Mouse (Mus musculus) hindbrain, embryonic 14.5 days (tissue): ENCODE results near the gene Cdt1. TPM values are rescaled to one million over a fixed set of nuclear protein-coding genes. Genes with fewer than 3 reads are reported as not detected.

Experiments used
- ATAC-seq: fragments of 200-750 bp; cut with Nextera tagmentation; 2 replicates; pipeline ENCODE4 v1.8.0; 2017; ENCODE audit warnings: moderate number of reproducible peaks, mild to moderate bottlenecking, moderate TSS enrichment, moderate library complexity; ENCODE audit not compliant: low FRiP score
- DNase-seq: peaks from one replicate; pipeline ENCODE4 v3.0.0-alpha.2; 2015; ENCODE audit warnings: low spot score
- H3K27ac ChIP-seq: fragments of 300-500 bp; sonication (generic); 2 replicates; pipeline ENCODE4 v1.5.1; 2014; ENCODE audit warnings: mild to moderate bottlenecking, moderate library complexity
- H3K27me3 ChIP-seq: fragments of 300-500 bp; sonication (generic); 2 replicates; pipeline ENCODE4 v1.6.1; 2014; ENCODE audit warnings: mild to moderate bottlenecking, low read length, mixed read lengths; ENCODE audit not compliant: control insufficient read depth, insufficient read depth
- H3K36me3 ChIP-seq: fragments of 300-500 bp; sonication (generic); replicated peaks from 2 replicates; pipeline ENCODE4 v1.6.1; 2014; ENCODE audit not compliant: control insufficient read depth, insufficient read depth
- H3K4me1 ChIP-seq: fragments of 300-500 bp; sonication (generic); replicated peaks from 2 replicates; pipeline ENCODE4 v1.6.1; 2014; ENCODE audit warnings: antibody characterized with exemption, low read length, mixed read lengths; ENCODE audit not compliant: control insufficient read depth, insufficient read depth
- H3K4me2 ChIP-seq: fragments of 300-500 bp; sonication (generic); replicated peaks from 2 replicates; pipeline ENCODE4 v1.6.1; 2014; ENCODE audit warnings: mild to moderate bottlenecking, moderate library complexity
- H3K4me3 ChIP-seq: fragments of 300-500 bp; sonication (generic); replicated peaks from 2 replicates; pipeline ENCODE4 v1.5.1; 2014; ENCODE audit warnings: mild to moderate bottlenecking, low read length
- H3K9ac ChIP-seq: fragments of 300-500 bp; sonication (generic); 2 replicates; pipeline ENCODE4 v1.6.1; 2014
- H3K9me3 ChIP-seq: fragments of 300-500 bp; sonication (generic); 2 replicates; pipeline ENCODE4 v1.6.1; 2016; ENCODE audit warnings: low read length; ENCODE audit not compliant: control insufficient read depth
- WGBS: fragments of 180-500 bp; shearing (Covaris S2); extraction: QIAGEN DNeasy Blood & Tissue Kit; methylation state at CpG from one replicate; pipeline ENCODE4 v1.1.7; 2014; 5-methylcytosine and 5-hydroxymethylcytosine counted together
- polyA plus RNA-seq: library from polyadenylated mRNA; unstranded; fragments of >200 nt; fragmentation: Nextera tagmentation; extraction: Ambion mirVana; gene quantifications from 2 replicates; pipeline ENCODE4 v1.2.1, GENCODE M21; 2014

The Cdt1 gene
- polyA plus RNA-seq, 1 experiment from 2014 or later, result 6.2 TPM

DNA sequence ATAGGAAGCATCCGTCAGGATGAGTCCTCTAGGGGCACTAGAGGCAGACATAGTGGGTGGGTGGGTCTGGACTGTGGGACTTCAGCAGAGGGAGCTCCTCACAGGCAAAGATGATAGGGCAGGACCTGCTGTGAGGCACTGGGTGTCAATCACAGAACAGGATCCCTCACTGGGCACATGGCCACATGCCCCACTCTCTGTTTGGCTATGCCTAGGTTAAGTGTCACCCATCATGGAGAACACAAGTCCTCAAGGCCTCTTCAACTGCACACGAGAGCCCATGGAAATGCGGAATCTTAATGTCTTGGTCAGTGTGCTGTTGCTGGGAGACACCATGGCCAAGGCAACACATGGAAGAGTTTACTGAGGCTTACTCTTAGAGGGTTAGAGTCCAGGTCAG lies 39.9 kb upstream of the Cdt1 start:
- no peak for DNase-seq
- WGBS, result 96% methylated on average over 3 of the region's 3 CpGs

DNA sequence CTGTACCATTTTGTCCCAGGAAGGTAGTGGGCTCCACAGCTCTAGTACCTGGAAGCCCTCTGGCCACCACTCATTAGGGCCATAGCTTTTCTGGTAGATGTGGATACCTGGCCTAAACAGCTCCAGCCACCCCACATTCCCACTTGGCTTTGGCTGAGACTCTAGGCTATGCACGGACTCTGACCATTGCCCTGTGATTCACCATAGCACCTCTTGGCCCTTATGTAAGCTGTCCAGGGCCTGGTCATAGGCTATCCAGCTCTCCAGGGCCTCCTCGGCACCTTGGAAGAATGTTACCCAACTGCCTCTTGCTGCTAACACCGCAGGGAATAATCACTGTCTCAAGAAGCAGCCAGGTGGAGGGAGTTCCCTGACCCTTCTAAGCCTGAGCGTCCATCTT lies 38.7 kb upstream of the Cdt1 start:
- WGBS, result 90% methylated on average over 4 of the region's 4 CpGs
- H3K9me3 ChIP-seq, result no peaks in the 10 kb centered on the region
- H3K27me3 ChIP-seq, result no peaks in the 10 kb centered on the region
- no peaks in the 10 kb centered on the region for H3K36me3 ChIP-seq
- no peak overlapping the region for H3K4me3 ChIP-seq
- DNase-seq (no peak), ATAC-seq (no peak)
- H3K27ac ChIP-seq, result no peak overlapping the region
- H3K4me2 ChIP-seq, result no peak overlapping the region
- peaks cover 12% of the 10 kb centered on the region for H3K4me1 ChIP-seq
- H3K9ac ChIP-seq, result no peak overlapping the region

More for the DNA sequence above, 39.9 kb upstream of the Cdt1 start:
- Histone ChIP-seq H3K4me2 (no peak overlapping the region), H3K9me3 (no peaks in the 10 kb centered on the region), H3K4me3 (no peak overlapping the region), H3K9ac (no peak overlapping the region), H3K27ac (no peak overlapping the region), H3K27me3 (no peaks in the 10 kb centered on the region), H3K36me3 (no peaks in the 10 kb centered on the region), H3K4me1 (peaks cover 24% of the 10 kb centered on the region)
- no peak for ATAC-seq

DNA sequence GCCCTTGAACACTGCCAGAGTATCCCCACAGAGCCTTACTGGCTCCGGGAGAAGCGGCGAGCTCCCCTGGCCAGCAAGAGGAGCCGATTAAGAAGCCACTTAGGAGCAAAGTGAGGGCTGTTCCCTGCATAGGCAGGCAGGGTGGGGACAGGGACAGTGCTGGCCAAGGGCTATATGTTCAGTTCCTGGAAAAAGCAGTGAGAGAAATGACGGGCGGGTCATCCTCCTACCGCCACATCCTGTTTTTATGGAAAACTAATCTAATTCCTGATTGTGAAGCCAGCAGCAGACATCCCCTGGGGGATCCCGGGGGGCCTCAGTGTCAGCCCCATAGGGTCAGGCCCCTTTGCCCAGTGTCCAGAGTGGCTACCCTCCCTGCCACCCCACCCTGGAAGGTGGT lies 36.5 kb upstream of the Cdt1 start:
- H3K36me3 ChIP-seq, result no peaks in the 10 kb centered on the region
- H3K9ac ChIP-seq, result no peak overlapping the region
- no peak overlapping the region for H3K4me2 ChIP-seq
- no peaks in the 10 kb centered on the region for H3K4me1 ChIP-seq
- H3K27ac ChIP-seq, result no peak overlapping the region
- 88% methylated on average over 8 of the region's 8 CpGs for WGBS
- DNase-seq, result no peak
- no peaks in the 10 kb centered on the region for H3K9me3 ChIP-seq
- no peaks in the 10 kb centered on the region for H3K27me3 ChIP-seq
- H3K4me3 ChIP-seq, result no peak overlapping the region
- ATAC-seq, result no peak

DNA sequence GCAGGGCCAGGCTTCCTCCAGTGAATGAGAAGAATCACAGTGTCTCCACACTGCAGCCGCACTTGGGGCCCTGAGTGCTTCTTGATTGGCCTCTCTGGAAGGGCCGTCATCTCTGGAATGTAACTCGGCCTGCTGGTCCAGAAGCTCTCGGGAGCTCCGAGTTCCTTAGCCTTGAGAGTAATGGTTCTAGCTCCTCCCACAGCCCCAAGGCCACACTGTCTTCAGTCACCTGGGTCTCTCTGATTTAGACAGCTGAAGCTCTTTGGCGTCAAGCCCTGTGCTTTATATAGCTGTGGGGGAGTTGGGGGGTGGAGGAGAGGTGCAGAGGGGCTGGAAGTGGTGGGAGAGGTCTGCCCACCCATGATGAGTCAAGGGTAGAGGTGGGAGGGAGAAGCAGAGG lies 30.8 kb upstream of the Cdt1 start:
- H3K36me3 ChIP-seq, result no peaks in the 10 kb centered on the region
- no peaks in the 10 kb centered on the region for H3K9me3 ChIP-seq
- WGBS, result 68% methylated on average over 6 of the region's 6 CpGs
- H3K9ac ChIP-seq, result no peak overlapping the region
- no peaks in the 10 kb centered on the region for H3K4me1 ChIP-seq
- ATAC-seq (no peak), DNase-seq (no peak)
- H3K4me2 ChIP-seq, result no peak overlapping the region
- H3K27me3 ChIP-seq, result no peaks in the 10 kb centered on the region
- H3K4me3 ChIP-seq, result no peak overlapping the region
- no peak overlapping the region for H3K27ac ChIP-seq

DNA sequence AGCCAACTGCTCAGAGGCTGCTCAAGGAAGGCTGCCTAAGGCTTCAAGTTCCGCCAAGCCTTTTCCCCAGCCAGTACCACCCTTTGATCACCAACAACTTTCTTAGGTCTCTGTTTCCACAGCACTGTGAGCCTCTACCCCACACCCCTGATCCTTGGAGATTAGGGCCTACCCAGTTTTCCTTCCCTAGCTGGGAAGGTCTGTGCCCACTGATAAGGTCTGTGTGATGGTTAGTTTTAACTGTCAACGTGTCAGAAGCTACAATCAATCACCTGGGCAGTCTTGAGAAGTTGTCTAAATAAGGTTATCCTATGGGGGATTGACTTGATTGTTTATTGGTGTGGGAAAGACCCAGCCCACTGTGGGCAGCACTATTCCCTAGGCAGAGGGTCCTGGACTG lies 30.0 kb upstream of the Cdt1 start:
- no peak overlapping the region for H3K9ac ChIP-seq
- DNase-seq (no peak), ATAC-seq (no peak)
- H3K4me3 ChIP-seq, result no peak overlapping the region
- 85% methylated on average over 2 of the region's 2 CpGs for WGBS
- H3K9me3 ChIP-seq, result no peaks in the 10 kb centered on the region
- no peaks in the 10 kb centered on the region for H3K36me3 ChIP-seq
- H3K27ac ChIP-seq, result no peak overlapping the region
- no peak overlapping the region for H3K4me2 ChIP-seq
- H3K27me3 ChIP-seq, result no peaks in the 10 kb centered on the region
- H3K4me1 ChIP-seq, result no peaks in the 10 kb centered on the region

DNA sequence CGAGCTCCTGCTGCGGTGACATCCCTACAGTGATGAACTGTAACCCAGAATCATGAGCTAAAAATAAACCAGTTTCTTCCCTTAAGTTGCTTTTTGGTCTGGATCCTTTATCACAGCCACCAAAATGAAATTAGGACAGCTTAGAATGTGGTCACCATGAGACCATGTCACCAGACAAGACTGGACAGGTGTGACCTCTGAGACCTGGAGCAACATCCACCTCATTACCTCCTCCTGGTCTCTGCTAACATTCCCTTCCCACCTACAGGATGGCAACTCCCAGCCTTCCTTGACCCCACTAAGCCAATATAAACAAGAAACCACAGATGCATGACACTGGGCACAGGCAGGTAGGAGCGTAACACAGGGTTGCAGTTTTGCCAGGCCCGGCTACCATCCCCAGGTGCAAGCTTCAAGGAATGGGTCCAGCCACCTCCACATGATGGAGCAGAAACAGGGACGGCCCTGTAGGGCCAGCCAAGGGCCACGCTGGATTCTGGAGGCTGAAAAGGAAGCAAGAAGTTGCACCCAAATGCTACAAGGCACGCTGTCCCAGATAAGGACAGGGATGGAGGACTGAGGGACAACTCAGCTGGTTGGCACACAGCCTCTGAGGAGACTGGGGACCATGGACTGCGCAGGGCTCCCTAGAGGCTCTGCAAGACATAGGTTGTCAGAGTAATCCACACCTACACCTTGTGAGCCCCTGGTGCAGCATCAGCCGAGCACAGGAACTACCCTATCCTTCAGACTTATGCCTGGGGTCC lies 29.3 kb upstream of the Cdt1 start:
- DNase-seq (no peak), ATAC-seq (no peak)
- Histone ChIP-seq H3K36me3 (no peaks in the 10 kb centered on the region), H3K9ac (no peak overlapping the region), H3K4me3 (no peak overlapping the region), H3K4me2 (no peak overlapping the region), H3K9me3 (no peaks in the 10 kb centered on the region), H3K27me3 (no peaks in the 10 kb centered on the region), H3K4me1 (no peaks in the 10 kb centered on the region), H3K27ac (no peak overlapping the region)
- WGBS, result 92% methylated on average over 9 of the region's 9 CpGs

DNA sequence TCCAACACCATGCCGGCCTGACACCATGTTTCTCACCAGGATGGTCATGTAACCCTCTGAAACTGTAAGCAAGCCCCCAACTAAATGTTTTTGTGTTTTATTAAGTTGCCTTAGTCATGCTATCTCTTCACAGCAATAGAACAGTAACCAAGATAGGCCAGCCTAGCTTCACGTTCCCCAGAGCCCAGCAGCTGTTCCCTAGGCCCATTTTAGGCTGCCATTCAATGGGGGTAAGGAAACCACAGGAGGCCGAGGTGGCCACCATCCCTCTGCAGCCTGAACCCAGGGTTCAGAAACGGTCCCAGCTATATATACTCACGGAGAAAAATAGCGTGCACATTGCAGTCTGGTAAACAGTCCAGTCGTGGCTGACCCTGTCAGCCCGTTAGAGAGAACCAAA lies 23.7 kb upstream of the Cdt1 start:
- ATAC-seq (no peak), DNase-seq (no peak)
- H3K4me1 ChIP-seq, result 0 out of 2 replicates have a peak, but pooled peaks cover 5% of the 10 kb centered on the region
- no peaks in the 10 kb centered on the region for H3K9me3 ChIP-seq
- no peak overlapping the region for H3K27ac ChIP-seq
- WGBS, result 93% methylated on average over 8 of the region's 8 CpGs
- no peak overlapping the region for H3K9ac ChIP-seq
- no peaks in the 10 kb centered on the region for H3K36me3 ChIP-seq
- 0 out of 2 replicates have a peak, but pooled peaks cover 5% of the 10 kb centered on the region for H3K27me3 ChIP-seq
- H3K4me2 ChIP-seq, result no peak overlapping the region
- no peak overlapping the region for H3K4me3 ChIP-seq

DNA sequence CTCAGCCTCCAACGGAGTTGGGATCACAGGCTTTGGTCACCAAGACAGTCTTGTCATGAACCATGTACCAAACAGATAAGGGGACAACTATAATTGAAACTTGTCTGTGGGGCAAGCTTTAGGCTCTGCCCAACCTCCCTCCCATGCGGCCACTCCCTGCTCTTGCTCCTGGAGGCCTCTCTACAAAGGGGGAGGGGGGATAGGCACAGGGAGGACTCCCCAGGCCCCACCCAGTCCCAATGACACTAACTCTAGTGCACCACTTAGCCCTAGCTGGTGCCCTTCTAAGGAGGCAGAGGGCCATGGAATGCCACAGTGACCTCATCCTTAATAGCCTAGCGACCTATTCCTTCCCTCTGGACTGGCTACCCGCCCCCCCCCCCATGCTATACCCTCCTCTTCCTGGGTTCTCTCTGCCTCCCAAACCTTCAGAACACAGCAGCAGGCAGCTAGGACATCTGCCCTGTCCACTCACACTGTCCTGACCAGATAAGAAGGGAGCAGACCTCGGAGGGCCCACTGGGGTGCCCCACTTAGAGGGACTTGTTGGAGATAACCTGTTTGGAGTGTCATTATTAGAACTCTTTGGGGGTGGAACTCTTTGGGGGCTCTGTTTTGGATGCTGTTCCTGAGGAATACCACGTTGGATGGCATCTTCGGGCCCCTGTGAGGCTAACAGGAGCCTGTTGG lies 21.6 kb upstream of the Cdt1 start:
- Histone ChIP-seq H3K27me3 (peaks cover 25% of the 10 kb centered on the region), H3K36me3 (no peaks in the 10 kb centered on the region), H3K9me3 (no peaks in the 10 kb centered on the region), H3K4me2 (no peak overlapping the region), H3K9ac (no peak overlapping the region), H3K4me3 (no peak overlapping the region), H3K27ac (no peak overlapping the region), H3K4me1 (0 out of 2 replicates have a peak, but pooled peaks cover 8% of the 10 kb centered on the region)
- DNase-seq (no peak), ATAC-seq (no peak)
- WGBS, result 87% methylated on average over 7 of the region's 7 CpGs

DNA sequence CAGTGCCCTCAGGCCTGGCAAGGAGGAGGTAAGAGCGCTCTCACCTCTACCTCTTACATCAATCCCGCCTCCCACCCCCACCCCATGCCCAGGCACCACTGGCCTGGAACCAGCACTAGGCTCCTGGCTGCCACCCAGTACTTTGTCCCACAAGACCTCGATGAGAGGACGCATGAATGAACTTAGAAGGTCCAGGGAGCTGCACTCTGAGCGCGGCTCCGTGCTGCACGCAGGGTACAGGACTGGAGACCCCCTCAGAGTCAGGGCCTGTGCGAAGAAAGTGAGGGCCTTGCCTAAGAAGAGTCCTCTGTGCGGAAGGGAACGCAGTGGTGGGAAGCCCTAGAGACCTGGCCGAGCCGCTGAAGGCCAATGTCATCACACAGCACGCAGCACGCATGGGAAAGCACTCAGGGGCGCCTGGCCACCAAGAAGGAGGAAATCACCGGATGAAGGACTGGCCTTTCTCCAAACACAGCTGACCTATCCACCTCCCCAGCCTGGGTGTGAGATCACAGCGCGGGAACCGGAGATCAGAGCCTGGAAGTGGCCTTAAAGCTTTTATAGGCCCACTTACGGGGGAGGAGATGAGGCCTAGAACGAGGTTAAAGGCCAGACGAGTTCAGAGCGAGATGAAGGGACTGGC lies 20.9 kb upstream of the Cdt1 start:
- Histone ChIP-seq H3K36me3 (no peaks in the 10 kb centered on the region), H3K4me3 (no peak overlapping the region), H3K4me2 (0 out of 2 replicates have a peak overlapping the region, but pooled peaks have one; percentile 6), H3K27ac (no peak overlapping the region), H3K9me3 (no peaks in the 10 kb centered on the region), H3K4me1 (0 out of 2 replicates have a peak, but pooled peaks cover 8% of the 10 kb centered on the region), H3K27me3 (peaks cover 32% of the 10 kb centered on the region), H3K9ac (no peak overlapping the region)
- DNase-seq, result no peak
- 62% methylated on average over 24 of the region's 24 CpGs for whole genome bisulfite sequencing
- no peak for ATAC-seq
